Mouse (Mus musculus): ENCODE results near the gene Tenm4. TPM values are rescaled to one million over a fixed set of nuclear protein-coding genes. Genes with fewer than 3 reads are reported as not detected.

Gene Tenm4
- polyA plus RNA-seq, 1 experiment from 2014 or later, result 22.1 TPM

- no peak for DNase-seq (ENCODE audit: low spot score)
- Histone ChIP-seq H3K4me1 (replicated peaks) (no peaks in the 10 kb centered on the region), H3K4me3 (no peak overlapping the region), H3K27me3 (ENCODE audit: insufficient read depth, poor library complexity, severe bottlenecking) (no peaks in the 10 kb centered on the region), H3K36me3 (no peaks in the 10 kb centered on the region), H3K27ac (no peak overlapping the region), H3K9me3 (no peaks in the 10 kb centered on the region)
- 79% methylated on average over 2 of the region's 2 CpGs for WGBS
Observed at GRCm38 (mm10) chr7:96523673-96524072, 352.6 kb downstream of the Tenm4 start.

DNA sequence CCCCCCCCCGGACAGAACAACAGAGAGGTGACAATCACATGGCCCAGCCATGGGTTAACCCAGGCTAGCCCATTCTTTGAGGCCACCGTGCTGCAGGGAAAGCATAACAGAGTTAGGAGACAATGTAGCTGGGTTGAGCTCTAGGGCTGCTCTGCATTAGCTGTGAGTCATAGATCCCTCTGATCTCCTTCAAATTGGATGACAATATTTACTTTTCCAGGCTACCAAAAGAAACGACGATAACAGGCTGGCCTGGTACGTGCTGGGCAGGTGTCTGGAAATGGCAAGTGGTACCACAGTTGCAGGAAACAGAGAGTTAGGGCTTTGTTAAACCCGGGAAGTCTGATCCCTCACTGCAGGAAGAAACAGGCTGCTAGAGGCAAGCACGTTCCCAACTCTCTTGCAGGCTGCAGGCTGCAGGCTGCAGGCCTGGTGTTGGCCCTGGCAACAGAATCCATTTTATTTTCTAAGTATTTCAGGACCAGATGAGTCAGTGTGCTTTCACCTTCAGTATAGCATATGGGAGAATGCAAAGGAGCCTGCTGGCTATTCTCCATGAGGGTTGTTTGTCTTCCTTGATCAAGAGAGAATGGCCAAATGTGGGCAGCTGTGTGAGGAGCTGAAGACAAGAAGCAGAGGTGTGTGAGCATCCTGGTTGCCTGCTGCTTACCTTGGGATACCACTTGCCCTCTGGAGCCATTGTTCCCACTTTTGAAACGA, 353.6 kb downstream of the Tenm4 start:
- H3K9me3 ChIP-seq, result no peaks in the 10 kb centered on the region
- WGBS, result 79% methylated on average over 8 of the region's 8 CpGs
- no peaks in the 10 kb centered on the region for H3K36me3 ChIP-seq
- no peak for DNase-seq (ENCODE audit: low spot score)
- no peak overlapping the region for H3K27ac ChIP-seq
- H3K27me3 ChIP-seq (ENCODE audit: insufficient read depth, poor library complexity, severe bottlenecking), result no peaks in the 10 kb centered on the region
- no peak overlapping the region for H3K4me3 ChIP-seq
- no peaks in the 10 kb centered on the region for H3K4me1 ChIP-seq (replicated peaks)

DNA sequence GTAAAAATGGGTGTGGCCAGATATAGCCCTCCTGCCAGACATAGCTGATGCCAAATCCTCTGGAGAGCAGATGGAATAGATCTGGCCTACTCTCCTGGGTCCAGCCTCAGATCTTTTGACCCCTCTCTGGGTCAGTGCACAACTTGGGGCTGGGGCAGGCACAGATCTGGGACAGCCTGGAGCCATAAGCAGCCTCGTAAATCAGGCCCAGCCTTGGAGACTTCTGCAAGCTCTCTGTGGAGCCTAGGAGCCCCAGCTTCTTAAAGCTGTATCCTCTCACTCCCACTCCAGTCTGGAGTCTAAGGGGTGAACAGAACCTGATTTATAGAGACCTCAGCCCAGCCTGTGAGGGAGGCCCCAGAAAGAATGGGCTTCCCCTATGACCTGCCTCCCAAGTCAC, 354.3 kb downstream of the Tenm4 start:
- Histone ChIP-seq H3K36me3 (no peaks in the 10 kb centered on the region), H3K27ac (no peak overlapping the region), H3K27me3 (ENCODE audit: insufficient read depth, poor library complexity, severe bottlenecking) (no peaks in the 10 kb centered on the region), H3K4me1 (replicated peaks) (no peaks in the 10 kb centered on the region), H3K4me3 (no peak overlapping the region), H3K9me3 (no peaks in the 10 kb centered on the region)
- no peak for DNase-seq (ENCODE audit: low spot score)
- 68% methylated on average over 1 of the region's 1 CpGs for WGBS

- Histone ChIP-seq H3K36me3 (no peaks in the 10 kb centered on the region), H3K27ac (0 out of 2 replicates have a peak overlapping the region, but pooled peaks have one; percentile 45), H3K4me3 (no peak overlapping the region), H3K4me1 (replicated peaks) (peaks cover 22% of the 10 kb centered on the region), H3K9me3 (no peaks in the 10 kb centered on the region), H3K27me3 (ENCODE audit: insufficient read depth, poor library complexity, severe bottlenecking) (no peaks in the 10 kb centered on the region)
- DNase-seq (ENCODE audit: low spot score), result no peak
- WGBS, result 57% methylated on average over 10 of the region's 10 CpGs
Observed at GRCm38 (mm10) chr7:96530571-96531426, 359.8 kb downstream of the Tenm4 start.

- Histone ChIP-seq H3K27ac (peak overlapping the region; percentile 69; the same call in 1 of the 2 replicates), H3K27me3 (ENCODE audit: insufficient read depth, poor library complexity, severe bottlenecking) (no peaks in the 10 kb centered on the region), H3K36me3 (no peaks in the 10 kb centered on the region), H3K9me3 (no peaks in the 10 kb centered on the region), H3K4me3 (no peak overlapping the region), H3K4me1 (replicated peaks) (peaks cover 26% of the 10 kb centered on the region)
- peak; percentile 42 for DNase-seq (ENCODE audit: low spot score)
- 56% methylated on average over 5 of the region's 5 CpGs for WGBS
Observed at GRCm38 (mm10) chr7:96531954-96532737, 361.1 kb downstream of the Tenm4 start.

- Histone ChIP-seq H3K9me3 (no peaks in the 10 kb centered on the region), H3K4me3 (no peak overlapping the region), H3K27me3 (ENCODE audit: insufficient read depth, poor library complexity, severe bottlenecking) (no peaks in the 10 kb centered on the region), H3K36me3 (no peaks in the 10 kb centered on the region), H3K4me1 (replicated peaks) (peaks cover 26% of the 10 kb centered on the region), H3K27ac (0 out of 2 replicates have a peak overlapping the region, but pooled peaks have one; percentile 69)
- peak; percentile 41 for DNase-seq (ENCODE audit: low spot score)
- WGBS, result 68% methylated on average over 5 of the region's 5 CpGs
Observed at GRCm38 (mm10) chr7:96532804-96533400, 361.9 kb downstream of the Tenm4 start.

DNA sequence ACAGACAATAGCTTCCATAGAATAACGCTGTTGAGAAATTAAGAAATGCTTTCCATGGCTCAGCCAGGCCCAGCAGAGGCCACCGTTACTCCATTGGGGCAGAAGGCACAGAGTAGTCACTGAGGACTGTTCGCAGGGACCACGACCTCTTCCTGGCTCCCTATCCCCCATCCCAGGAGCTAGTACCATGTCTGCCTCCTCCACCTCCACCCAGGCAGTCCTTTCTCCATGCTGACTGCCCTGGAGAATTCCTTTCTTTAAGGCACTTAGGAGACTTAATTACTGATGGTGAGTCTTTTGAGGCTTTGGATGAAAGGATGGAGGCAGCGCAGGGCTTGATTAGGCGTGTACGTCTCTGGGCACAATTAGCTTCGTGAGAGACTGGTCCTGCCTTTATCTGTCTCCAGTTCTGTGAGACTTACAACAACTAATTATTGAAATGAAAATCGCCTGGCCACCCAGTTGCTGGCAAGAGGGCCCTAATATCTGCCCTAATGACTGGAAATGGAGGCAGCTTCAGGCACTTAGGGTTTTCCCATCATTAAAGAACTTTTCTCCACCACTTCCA, 365.4 kb downstream of the Tenm4 start:
- no peak for DNase-seq (ENCODE audit: low spot score)
- 71% methylated on average over 9 of the region's 9 CpGs for WGBS
- H3K36me3 ChIP-seq, result no peaks in the 10 kb centered on the region
- H3K9me3 ChIP-seq, result no peaks in the 10 kb centered on the region
- H3K27ac ChIP-seq, result 0 out of 2 replicates have a peak overlapping the region, but pooled peaks have one; percentile 31
- H3K4me3 ChIP-seq, result no peak overlapping the region
- peaks cover 31% of the 10 kb centered on the region for H3K4me1 ChIP-seq (replicated peaks)
- H3K27me3 ChIP-seq (ENCODE audit: insufficient read depth, poor library complexity, severe bottlenecking), result 0 out of 2 replicates have a peak, but pooled peaks cover 5% of the 10 kb centered on the region

DNA sequence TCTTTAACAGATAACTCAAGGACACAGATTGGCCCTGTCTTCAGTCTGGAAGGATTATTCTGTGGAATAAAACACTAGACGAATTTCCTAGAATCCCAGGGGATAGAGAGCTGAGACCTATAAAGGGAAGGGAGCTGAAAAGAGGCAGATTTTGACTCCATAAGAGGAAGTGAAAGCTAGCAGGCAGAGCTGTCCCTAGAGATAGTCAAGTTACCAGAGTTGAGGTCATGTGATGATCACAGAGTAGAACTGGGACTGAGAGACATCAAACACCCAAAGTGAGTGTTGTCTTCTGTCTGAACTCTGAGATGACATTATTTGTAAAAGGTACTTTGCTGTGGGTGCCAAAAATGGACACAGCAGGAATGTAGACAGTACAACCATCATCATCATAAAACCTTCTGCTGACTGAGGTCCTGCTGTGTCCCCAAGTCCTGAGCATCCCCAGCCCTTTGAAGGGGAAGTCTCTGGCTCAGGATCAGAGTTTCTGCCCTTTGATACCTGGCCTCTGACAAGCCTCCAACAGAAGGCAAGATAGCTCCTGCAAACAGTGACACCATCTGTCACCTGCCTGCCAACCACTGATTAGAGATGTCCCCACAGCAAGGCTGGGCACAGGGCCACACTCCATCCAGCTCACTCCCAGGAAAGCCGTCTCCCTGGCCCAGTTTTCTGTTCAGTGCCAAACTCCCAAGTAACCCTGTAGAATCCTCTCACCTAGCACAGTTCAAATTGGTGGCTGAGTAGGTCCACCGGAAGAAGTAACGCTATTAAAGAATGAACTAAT, 368.4 kb downstream of the Tenm4 start:
- no peaks in the 10 kb centered on the region for H3K36me3 ChIP-seq
- 85% methylated on average over 4 of the region's 4 CpGs for WGBS
- 0 out of 2 replicates have a peak overlapping the region, but pooled peaks have one; percentile 13 for H3K27ac ChIP-seq
- H3K9me3 ChIP-seq, result no peaks in the 10 kb centered on the region
- no peak overlapping the region for H3K4me3 ChIP-seq
- H3K27me3 ChIP-seq (ENCODE audit: insufficient read depth, poor library complexity, severe bottlenecking), result 0 out of 2 replicates have a peak, but pooled peaks cover 5% of the 10 kb centered on the region
- no peak for DNase-seq (ENCODE audit: low spot score)
- H3K4me1 ChIP-seq (replicated peaks), result peaks cover 18% of the 10 kb centered on the region

DNA sequence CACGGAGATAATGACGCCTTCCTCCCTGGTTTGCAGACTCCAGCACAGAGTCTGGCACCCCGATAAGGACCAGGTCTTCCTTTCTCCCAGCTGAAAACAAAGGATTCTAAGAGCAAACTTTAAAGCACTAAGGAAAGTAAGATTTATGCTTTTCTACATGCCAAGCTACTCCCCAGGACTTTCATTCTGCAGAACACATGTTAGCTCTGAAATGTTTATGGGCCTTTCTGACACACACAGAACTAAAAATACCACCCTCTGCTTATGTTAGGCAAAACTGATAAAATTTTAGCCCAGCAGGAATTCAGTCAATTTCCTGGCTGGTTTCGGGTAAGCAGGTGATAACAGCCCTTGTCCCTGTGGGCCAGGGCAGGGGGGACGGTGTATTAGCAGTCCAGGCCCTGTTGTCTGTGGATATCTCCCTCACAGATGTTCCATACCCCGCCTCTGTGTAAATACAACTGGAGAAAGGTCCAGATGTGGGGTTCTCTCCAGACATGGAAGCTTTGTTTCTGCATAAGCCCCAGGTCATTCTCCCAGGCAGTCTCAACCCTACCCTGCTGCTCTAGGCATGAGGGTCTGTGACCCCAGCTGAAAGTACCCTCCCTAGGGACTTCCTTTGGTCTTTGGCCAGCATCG, 369.5 kb downstream of the Tenm4 start:
- WGBS, result 69% methylated on average over 7 of the region's 7 CpGs
- Histone ChIP-seq H3K4me3 (no peak overlapping the region), H3K27ac (0 out of 2 replicates have a peak overlapping the region, but pooled peaks have one; percentile 23)

DNA sequence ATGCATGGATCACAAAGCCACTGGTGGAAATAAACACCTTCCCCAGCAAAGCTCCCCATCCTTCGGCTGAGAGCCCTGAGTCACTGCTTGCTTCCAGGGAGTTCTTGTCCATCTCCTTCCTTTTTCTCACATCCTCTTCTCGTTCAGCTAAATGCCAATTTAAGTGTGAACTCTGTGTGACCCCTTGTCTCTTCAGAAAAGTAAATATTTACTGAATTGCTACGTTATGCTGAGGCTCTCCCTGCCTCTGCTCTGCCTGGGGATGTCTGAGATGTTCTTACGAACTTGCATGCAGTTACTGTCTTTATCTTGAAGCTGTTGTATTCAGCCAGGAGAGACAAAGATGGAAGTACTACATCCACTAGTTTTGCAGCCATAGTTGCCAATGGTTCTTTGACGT, 374.9 kb downstream of the Tenm4 start:
- 68% methylated on average over 5 of the region's 5 CpGs for WGBS
- peaks cover 12% of the 10 kb centered on the region; the same call in 1 of the 2 replicates for H3K36me3 ChIP-seq

More for the DNA sequence above, 369.5 kb downstream of the Tenm4 start:
- Histone ChIP-seq H3K27me3 (ENCODE audit: insufficient read depth, poor library complexity, severe bottlenecking) (0 out of 2 replicates have a peak, but pooled peaks cover 5% of the 10 kb centered on the region), H3K4me1 (replicated peaks) (peaks cover 18% of the 10 kb centered on the region), H3K9me3 (no peaks in the 10 kb centered on the region), H3K36me3 (no peaks in the 10 kb centered on the region)
- DNase-seq (ENCODE audit: low spot score), result peak; percentile 33

GRCm38 (mm10) chr7:96551809-96552208, 380.8 kb downstream of the Tenm4 start:
- DNase-seq (ENCODE audit: low spot score), result no peak
- Histone ChIP-seq H3K36me3 (peaks cover 14% of the 10 kb centered on the region; the same call in 1 of the 2 replicates), H3K27me3 (ENCODE audit: insufficient read depth, poor library complexity, severe bottlenecking) (0 out of 2 replicates have a peak, but pooled peaks cover 5% of the 10 kb centered on the region), H3K9me3 (no peaks in the 10 kb centered on the region), H3K27ac (peak overlapping the region; percentile 23; the same call in 1 of the 2 replicates), H3K4me1 (replicated peaks) (peaks cover 45% of the 10 kb centered on the region), H3K4me3 (no peak overlapping the region)
- WGBS, result 70% methylated on average over 4 of the region's 4 CpGs

More for the DNA sequence above, 374.9 kb downstream of the Tenm4 start:
- H3K9me3 ChIP-seq, result no peaks in the 10 kb centered on the region
- H3K27ac ChIP-seq, result no peak overlapping the region
- 0 out of 2 replicates have a peak, but pooled peaks cover 5% of the 10 kb centered on the region for H3K27me3 ChIP-seq (ENCODE audit: insufficient read depth, poor library complexity, severe bottlenecking)
- H3K4me1 ChIP-seq (replicated peaks), result peaks cover 5% of the 10 kb centered on the region
- H3K4me3 ChIP-seq, result no peak overlapping the region
- DNase-seq (ENCODE audit: low spot score), result no peak
